Mouse (Mus musculus) left cerebral cortex, postnatal 10 days (tissue): ENCODE measurements around the gene Tnip2. TPM values are rescaled to one million over a fixed set of nuclear protein-coding genes. Genes with fewer than 3 reads are reported as not detected.
A peak's percentile ranks its signal among the peaks of the same experiment; 100 is the strongest.

ENCODE experiments used
- DNase-seq, 2 experiments: peaks; one replicate each; pipeline ENCODE4 v3.0.0; 2021 to 2022; ENCODE audit warnings: low spot score in 2 of 2, mixed read lengths in 1 of 2; ENCODE audit errors: extremely low spot score in 1 of 2
- intact Hi-C: fragments of 180-260 bp; cut with DNase I; formaldehyde crosslinking; loops from one replicate; pipeline ENCODE4 v1.15.1; 2025
- total RNA-seq, 2 experiments: library from RNA; stranded (reverse); gene quantifications; 2 replicates each; pipeline ENCODE4 v1.2.3; 2021

Tnip2 gene
- total RNA-seq, 2 experiments from 2014 or later: 11.2 to 11.5 TPM

DNA sequence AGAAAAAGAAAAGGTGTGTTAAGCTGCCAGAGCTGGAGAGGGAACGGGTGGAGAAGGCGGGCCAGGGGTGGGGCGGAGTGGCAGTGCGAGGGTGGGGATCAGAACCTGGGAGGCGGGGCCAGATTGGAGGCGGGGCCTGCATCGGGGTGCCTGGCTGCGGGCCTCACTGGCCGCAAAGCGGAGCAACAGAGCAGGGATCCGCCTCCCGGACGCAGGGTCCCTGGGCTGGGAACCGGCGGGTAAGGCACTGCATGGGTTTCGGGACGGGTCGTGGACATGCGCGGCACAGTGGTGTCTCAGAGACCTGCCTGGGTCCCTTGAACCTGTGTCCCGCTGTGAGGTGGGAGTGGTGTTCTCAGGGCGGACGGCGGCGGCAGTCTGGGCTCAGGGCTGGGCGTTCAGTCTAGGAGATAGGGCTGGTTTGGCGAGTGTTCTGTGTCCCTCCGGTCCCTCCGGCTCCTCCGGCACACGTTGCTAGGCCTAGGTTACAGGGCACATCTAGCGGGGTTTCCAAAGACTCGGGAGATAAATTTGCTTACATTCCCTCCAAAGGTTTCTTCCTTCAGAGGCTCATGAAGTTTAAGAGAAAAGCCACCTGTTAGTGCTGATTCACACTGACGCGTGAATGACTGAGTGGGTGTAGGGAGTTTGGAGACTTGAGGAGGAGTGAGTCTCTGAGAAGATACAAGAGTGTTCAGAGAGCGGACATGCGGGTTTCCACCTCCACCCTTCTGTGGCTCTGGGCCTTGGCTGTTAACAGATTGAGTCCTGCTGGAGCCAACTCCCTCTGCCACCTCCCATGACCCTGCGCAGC lies 12.1 kb upstream of the Tnip2 start, which contains the start of gene Sh3bp2:
Sh3bp2 (plus strand) TSS at position 176 of the 814 bp plus-strand sequence.
- DNase-seq: peak; percentile 50 to 96
- intact Hi-C loops: no loop called here

DNA sequence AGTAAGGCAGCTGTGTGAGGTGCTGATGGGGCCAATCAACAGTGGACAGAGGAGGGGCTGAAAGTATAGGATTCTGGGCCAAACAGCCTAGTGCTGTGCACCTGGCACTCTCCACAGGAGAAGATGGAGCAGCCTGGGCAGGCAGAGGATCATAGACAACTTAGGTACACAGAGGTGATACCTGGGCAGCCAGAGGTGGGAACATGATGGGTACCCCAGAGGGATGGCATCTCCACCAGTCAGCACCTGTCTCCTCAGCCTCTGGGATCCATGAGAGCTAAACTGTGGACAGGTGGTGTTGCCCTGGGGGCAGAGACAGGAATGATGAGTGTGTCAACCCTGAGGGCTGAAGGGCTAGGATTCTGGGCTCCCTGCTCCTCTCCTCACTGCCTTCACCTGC lies 10.7 kb upstream of the Tnip2 start:
- intact Hi-C loops: no loop called here
- no peak for DNase-seq

DNA sequence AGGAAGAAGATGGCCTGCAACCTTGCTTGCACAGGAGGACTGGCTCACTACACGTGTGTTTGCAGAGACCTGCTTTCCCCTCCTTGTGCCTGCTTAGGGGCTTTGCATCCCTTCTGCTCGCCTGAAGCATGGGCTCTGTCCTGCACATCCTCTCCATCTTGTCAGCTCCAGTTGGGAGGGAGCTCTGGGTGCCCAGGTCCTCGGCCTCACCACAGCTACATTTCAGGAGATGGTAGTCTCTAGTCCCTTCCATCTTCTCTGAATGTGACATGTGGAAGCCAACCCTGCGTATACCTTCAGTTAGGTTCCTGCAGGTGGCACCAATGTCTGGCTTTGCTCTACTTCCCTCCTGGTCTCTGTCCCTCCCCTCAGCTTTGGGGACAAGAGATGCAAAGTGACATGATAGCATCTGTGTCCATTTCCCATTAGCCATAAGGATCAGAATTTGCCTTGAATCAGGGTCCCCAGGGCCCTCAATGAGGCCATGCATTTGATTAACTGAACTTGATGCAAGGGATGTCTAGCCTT lies 10.2 kb upstream of the Tnip2 start:
- intact Hi-C loops: no loop called here
- no peak for DNase-seq

DNA sequence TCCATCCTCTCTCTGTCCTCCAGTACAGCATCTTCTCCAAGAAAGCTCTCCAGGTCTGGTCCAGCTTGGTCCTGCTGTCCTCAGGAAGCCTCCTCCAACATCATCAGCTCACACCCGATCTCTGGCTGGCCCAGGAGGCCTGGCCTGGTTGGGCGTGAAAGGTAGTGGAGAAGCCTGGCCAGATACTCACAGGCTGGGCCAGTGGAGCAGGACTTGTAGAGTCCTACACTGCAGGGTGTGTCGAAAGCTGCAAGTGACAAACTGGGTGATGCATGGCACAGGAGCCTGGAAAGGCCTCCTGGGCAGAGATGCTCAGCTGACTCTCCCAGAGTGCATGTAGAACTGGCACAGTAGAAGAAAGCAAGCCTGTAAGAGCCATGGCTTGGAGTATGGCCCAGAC lies 7.5 kb upstream of the Tnip2 start:
- intact Hi-C loops: no loop called here
- DNase-seq: no peak

DNA sequence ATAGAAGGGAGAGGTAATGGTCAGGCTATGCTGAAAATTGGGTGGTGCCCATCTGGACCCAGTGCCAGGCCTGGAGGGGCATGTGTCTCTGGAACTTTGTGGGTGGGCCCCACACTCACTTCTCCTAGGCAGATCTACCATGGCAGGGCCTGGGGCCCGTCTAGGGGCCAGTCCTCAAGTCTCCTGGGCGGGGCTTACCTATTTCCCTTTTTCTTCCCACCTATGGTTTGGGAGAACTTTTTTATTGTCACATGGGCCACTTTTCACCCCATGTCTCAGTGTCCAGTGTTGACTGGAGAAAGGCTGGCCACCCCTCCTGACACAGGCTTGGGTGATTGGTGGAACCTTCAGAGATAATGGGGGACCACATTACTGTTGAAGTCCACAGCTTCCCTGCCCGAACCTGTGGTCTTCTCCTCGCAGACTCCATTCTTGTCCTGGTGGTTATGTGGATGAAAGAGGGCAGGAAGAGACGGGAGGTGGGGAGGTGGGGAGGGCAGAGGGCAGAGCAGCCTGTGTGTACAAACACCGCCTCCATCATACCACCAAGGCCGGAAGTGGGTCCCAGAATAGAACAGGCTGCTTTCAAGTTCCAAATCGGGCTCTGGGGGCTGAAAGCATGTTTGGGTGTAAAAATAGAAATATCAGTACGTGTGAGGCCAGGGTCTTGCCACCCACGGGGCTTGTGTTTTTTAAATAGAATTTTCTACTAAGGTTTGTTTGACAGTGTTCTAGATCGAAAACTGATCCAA lies 6.8 kb upstream of the Tnip2 start:
- DNase-seq: peak in 1 of 2 experiments; percentile 55
- intact Hi-C loops: no loop called here

DNA sequence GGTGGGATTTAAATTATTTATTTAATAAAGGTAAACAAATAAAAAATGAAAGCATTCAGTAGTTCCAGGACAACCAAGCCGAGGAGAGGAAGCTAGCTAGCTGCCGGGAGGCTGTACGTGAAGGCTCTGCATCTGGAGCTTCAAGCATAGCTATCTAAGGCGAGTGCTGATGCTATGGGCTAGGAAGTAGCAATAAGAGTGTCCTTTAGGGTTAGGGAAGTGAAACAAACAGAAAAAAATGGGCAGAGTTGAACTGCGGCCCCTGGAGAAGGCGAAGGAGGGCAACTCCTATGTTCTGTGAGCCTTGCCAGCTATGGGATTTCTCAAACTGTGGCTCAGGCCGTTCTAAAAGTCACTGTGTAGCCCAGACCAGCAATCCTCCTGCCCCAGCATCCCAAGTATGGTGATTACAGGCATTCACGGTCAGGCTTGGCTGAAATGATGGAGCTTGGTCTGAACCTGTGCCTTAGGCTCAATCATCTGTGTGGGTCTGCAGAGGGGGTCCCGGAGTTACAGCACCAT lies 5.7 kb upstream of the Tnip2 start:
- no peak for DNase-seq
- intact Hi-C loops: no loop called here

DNA sequence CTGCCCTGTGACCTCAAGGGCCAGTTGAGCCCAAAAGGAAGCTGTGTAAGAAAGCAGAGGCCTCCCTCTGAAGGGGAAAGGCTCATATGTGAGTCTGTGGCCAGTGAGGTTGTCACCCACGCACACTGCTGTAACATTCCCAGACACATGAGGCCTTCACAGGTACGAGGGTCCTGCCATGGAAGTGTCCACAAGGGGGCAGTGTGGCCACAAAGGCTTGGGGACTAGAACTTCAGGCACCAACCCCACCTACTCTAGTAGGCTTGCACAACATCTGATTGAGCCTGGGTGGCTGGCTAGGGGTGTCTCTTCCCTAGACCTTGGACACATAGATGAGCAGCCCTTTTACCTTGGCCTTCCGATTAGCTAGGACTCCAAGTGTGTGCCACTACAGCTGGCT lies 4.1 kb upstream of the Tnip2 start:
- intact Hi-C loops: no loop called here
- peak; percentile 31 to 80 for DNase-seq

DNA sequence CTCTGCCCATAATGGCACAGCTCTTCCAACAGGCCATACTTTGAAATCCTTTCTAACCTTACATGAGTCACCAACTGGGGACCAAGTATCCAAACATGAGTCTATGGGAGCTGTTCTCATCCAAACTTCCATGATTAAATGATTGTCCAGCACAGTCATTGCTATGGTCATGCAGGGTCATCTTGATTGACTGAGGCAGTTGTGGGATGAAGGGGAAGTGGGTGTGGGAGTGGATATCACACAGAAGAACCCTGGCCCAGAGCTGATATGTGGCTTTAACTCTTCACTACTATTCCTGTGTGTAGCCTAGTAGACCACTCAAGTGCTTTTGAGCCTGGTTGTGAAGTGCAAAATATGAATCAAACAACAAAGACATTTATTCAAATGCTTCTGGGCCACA lies 1.3 kb upstream of the Tnip2 start:
- DNase-seq: no peak
- intact Hi-C loops: no loop called here

DNA sequence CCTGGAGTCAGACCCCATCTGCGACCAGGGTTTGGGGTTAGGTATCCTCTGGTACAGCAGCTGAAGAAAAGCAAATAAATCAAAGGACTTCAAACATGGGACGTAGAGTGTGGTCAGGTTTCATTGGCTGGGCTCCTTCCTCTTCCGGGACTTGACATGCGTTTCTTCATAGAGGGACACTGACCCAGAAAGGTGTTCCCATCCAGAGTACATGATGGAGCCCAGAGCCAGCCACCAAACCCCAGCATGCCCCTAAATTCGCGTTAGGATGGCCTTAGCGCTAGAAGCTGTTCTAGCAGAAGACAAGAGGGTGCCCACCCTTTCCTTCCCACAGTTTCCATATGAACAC lies 401 bp upstream of the Tnip2 start:
- DNase-seq: no peak
- intact Hi-C loops: no loop called here

DNA sequence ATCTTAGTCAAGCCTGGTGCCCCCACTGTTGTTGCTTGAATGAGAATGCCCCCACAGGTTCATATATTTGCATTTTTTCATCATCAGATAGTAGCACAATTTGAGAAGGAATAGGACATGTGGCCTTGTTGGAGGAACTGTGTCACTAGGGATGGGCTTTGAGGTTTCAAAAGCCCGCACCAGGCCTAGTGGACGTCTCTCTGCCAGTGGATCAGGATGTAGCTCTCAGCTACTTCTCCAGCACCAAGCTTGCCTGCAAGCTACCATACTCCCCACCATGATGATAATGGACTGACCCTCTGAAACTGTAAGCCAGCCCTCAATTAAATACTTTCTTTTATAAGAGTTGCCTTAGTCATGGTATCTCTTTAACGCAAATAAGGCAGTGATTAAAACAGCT lies 1.3 kb downstream of the Tnip2 start:
- no peak for DNase-seq
- intact Hi-C loops: no loop called here

DNA sequence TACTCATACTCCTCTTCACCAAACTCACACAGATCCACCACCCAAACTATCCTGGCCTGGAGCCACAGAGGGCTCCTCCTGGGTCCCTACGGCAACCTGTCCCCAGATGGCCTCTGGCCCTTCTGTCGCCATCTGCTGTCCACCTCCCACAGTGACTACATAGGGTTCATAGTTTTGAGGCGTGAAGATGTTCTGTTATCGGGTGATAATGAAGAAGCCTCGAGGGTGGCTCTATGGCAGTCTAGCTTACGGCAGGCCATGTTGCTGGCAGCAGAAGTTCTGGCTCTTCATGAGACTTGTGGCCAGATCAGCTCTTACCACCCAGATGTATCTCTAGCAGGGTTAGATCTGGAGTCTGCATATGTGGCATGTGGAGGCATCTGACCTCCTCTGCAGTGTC lies 11.0 kb downstream of the Tnip2 start:
- DNase-seq: no peak

DNA sequence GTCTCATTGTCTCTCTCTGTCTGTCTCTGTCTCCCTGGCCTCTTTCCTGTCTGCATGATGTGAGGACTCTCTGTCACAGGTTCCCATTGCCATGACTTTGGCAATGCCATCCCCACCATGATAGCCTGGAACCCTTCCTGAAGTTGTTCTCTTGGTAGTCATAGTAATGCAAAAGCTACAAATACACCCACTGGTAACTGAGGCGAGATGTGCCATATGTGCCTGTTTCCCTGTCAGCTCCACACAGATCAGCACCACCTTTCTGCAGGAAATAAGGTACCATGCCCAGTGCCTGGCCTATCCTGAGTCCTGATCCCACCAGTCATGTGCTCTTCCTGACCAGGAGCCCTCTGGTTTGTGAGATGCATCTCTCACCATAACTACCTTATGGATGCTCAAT lies 11.4 kb downstream of the Tnip2 start:
- intact Hi-C loops: no loop called here
- no peak for DNase-seq

More for the DNA sequence above, 11.0 kb downstream of the Tnip2 start:
- intact Hi-C loops: no loop called here

DNA sequence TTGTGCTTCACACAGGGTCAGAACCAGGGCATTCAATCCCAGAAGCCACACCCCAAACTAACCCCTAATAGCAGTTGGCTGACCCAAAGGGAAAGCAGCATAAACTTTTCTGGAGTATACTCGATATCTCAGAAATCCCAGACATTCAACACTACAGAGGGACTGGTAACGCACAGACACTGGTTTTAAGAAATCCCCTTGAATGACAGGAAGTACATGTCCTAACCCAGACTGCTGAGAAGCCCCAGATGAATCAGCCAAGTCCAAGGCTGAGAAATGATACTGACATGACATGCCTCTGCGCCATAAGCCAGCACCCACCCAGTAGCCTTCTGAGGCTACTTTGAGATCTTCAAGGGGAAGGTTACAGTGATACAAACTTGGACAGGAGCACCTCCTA lies 12.2 kb downstream of the Tnip2 start:
- DNase-seq: no peak
- intact Hi-C loops: no loop called here

DNA sequence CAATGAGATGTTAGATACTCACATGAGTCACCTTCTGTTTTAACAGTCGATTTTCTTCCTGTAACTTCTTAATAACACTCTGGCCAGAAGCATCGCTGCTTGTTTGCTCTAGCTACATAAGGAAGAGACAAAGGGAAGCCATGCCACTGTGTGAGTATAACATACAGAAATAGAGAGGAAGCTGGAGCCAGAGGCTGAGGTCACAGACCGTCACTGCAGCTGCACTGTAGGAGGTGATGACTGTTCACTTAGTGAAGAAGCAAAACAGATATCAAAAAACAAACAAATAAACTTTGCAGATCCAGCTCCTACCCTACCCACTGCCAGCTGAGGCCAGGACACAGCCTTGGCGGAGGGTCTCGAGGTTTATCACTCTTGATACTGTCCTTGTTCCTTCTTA lies 12.9 kb downstream of the Tnip2 start:
- no peak for DNase-seq
- intact Hi-C loops: no loop called here

DNA sequence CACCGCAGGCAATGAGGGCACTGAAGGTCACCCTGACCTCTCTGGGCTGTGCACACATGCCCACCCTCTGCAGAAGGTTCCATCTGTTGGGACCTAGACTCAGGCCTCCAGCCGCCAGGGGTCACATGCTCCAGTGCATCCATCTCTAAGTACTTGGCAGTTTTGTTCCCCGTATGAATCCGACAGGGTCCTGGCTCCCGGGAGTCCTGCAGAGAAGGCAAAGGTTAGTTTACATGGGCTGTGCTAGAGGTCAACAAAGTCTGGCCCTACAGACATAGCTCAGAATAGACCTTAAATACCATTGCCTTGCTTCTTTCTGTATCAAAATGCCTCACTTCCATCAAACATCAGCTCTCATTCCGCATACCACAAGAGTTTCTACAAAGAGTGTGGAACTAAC lies 17.0 kb downstream of the Tnip2 start:
- intact Hi-C loops: no loop called here
- no peak for DNase-seq

DNA sequence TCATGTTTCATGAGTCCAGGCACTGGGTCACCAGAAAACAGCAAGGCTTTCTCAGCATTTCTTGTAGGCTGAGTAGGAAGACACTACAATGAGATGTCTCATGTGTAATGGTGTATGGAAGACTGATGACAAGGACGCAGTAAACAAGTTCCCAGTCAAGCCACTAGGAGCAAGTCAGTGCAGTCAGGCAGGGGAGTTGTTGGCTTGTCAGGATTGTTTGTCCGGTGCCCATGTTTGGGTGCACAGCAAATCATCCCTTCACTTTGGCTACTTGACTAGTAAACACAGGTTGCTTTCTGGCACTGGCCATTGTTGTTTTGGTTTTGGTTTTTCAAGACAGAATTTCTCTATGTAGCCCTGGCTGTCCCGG lies 24.4 kb downstream of the Tnip2 start:
- DNase-seq: no peak
- intact Hi-C loops: no loop called here

DNA sequence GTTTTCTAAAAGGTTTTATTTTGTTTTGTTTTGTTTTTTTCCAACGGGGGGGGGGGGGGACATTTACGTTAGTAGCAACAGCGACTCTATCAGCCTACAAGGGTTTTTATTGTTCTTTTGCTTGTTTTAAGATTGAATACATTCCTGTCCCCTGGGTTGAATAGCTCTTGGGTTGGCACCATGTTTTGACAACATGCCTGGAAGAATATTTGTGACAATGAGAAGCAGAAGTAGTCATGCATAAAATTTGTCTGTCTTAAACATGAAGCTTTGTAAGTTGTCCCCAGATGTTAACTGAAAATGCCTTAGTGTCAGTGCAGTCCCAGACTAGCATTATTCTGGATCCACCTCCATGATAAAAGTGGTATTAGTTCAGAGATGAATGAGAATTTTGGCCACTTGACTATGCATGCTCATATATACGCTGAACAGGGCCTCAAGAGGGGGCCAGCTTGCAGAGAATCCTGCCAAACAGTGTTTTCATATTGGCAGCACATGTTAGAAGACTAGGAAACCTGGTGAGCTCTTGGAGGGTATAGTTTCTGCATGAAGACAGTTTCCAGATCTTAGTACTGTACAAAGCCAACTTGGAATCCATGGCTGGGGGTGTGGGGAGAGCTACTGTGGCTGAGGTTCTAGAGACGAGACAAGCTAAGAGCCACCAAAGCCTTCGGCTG lies 24.9 kb downstream of the Tnip2 start:
- no peak for DNase-seq
- intact Hi-C loops: no loop called here

DNA sequence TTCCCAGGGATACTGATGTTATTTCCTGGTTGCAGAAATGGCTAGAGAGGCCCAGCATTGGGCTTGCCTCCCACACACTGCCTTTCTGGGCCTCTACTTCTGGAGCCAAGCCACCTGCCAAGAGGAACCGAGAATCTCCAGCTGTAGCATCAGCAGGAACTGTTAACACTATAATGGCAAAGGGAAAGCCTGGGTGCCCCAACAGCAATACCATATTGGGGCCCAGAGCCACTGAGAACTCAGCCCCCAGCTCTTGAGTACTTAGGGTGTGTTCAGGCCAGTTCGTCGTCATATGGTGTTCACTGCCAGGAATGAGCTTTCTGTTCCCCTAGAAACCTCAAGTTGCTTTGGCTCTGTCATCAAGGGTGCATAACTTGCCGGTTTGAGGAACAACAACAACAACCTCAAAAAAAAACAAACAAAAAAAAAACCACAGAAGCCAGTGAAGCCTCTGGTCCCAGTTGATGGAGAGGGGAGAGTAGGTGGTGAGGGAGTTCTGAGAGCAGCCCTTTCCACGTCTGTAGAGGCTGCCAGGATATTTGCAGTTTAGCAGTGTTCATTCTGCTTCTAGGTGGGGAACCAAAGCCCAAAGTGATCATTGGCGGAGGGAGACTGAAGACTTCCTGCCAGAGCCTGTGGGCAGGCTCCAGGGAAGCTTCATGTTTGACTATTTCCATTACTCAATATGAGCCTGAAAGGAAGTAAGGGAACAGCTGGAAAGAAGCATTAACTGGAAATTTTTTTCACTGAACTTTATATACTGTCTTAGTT lies 26.3 kb downstream of the Tnip2 start:
- intact Hi-C loops: no loop called here
- no peak for DNase-seq

DNA sequence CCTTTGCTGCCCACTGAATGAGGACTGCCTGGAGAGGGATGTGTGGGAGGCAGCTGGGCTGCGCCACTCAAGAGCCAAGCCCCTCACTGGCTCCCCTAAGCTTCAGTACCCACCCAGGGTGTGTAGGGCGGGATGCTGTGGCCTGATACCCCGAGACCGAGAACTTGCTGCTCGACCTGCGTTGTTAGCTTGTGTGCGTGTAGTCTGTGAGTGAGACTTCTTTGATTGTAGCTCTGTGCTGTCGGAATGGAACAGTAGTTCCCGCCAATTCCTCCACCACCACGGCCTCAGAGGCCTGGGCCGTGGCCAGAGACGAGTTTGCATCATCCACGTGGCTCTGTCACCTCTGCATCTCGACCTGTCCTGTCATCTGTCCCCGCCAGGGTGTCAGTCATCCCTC lies 28.1 kb downstream of the Tnip2 start:
- intact Hi-C loops: no loop called here

More for the DNA sequence above, 28.1 kb downstream of the Tnip2 start:
- no peak for DNase-seq
